Mouse (Mus musculus): ENCODE results near the gene Olfr314. TPM values are rescaled to one million over a fixed set of nuclear protein-coding genes. Genes with fewer than 3 reads are reported as not detected.
"Not testable (repeated sequence)": the region's sequence is repeated elsewhere in the genome, so short reads cannot be mapped to it uniquely, and the experiment has no call there.

Olfr314 gene
- polyA plus RNA-seq (2012; rRNA removed) (not detected in 2 replicates), polyA plus RNA-seq (2014; fragmentation: Nextera tagmentation; extraction: Ambion mirVana) (not detected in 2 replicates)

DNA sequence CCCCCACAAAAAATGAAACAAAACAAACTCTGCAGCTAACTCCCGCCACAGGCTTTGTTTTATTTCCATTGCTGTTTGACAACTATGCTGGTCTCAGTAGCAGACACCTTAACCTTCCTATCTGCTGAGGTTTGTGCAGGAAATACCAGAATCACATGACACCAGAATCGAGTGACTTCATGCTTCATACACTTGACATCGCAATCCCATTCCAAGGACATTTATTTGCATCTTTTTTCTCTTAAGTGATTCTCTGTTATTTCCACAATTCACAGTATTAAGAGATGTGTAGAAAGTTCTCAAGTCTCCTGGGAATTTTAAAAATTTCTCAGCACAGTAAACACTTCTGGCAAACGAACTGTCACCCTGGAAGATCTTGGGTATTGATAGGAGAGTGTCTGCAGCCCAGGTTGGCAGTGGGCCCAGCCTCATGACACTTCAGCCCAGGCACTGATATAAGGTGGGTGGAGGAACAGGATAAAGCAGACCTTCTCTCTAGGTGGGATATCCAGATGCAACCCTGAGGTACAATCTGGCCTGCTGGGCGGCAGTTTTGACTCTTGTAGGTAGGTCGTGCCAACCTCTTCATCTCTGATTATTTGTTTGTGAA is at the start of gene Olfr314:
Gene Olfr314, plus strand, starts transcription at position 473 of the 610 bp plus-strand sequence.
- Histone ChIP-seq H3K4me2 (replicated peaks; ENCODE audit: low read depth, low read length, severe bottlenecking) (no peak within 1 kb of the TSS), H3K36me3 (ENCODE audit: control insufficient read depth, insufficient read depth, low read length) (no peaks in the 10 kb centered on the region), H3K27ac (replicated peaks; ENCODE audit: low read depth, low read length) (no peak within 1 kb of the TSS), H3K4me3 (replicated peaks; ENCODE audit: low read length) (no peak within 1 kb of the TSS), H3K27me3 (ENCODE audit: control insufficient read depth, insufficient read depth, low read length) (no peaks in the 10 kb centered on the region), H3K4me1 (ENCODE audit: control insufficient read depth, insufficient read depth, low read length) (no peaks in the 10 kb centered on the region), H3K9ac (ENCODE audit: low read depth, low read length, severe bottlenecking) (no peak within 1 kb of the TSS), H3K9me3 (ENCODE audit: control insufficient read depth, low read length) (no peaks in the 10 kb centered on the region)
- ATAC-seq (ENCODE audit: low FRiP score, low read depth) (no peak), DNase-seq (ENCODE audit: low spot score) (no peak)
- WGBS: 73% methylated on average over 6 of the region's 6 CpGs
- no peak for TF ChIP-seq POLR2A (IDR thresholded peaks at IDR 0.05; ENCODE audit: borderline replicate concordance, extremely low read depth, insufficient read depth, insufficient read length)

DNA sequence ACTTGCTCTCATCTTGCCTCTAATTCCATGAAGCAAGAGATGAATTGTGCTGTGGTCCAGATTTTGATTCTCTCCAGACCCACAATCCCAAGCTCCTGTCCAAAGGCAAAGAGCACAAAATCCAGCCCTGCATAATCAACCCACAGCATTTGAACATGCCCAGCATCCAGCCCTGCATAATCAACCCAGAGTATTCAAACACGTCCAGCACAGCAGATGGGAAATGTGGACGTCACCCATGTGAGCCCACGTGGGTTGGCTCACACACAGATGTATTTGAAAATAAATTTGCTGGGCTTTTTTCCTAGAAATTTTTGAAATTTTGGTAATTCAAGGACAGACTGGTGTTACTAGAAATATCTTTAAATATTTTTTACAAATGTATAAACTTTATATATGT is 49.4 kb upstream of the Olfr314 start:
- Histone ChIP-seq H3K27me3 (ENCODE audit: control insufficient read depth, insufficient read depth, low read length) (no peaks in the 10 kb centered on the region), H3K27ac (replicated peaks; ENCODE audit: low read depth, low read length) (no peak overlapping the region), H3K4me2 (replicated peaks; ENCODE audit: low read depth, low read length, severe bottlenecking) (no peak overlapping the region), H3K9me3 (ENCODE audit: control insufficient read depth, low read length) (no peaks in the 10 kb centered on the region), H3K36me3 (ENCODE audit: control insufficient read depth, insufficient read depth, low read length) (no peaks in the 10 kb centered on the region), H3K4me1 (ENCODE audit: control insufficient read depth, insufficient read depth, low read length) (no peaks in the 10 kb centered on the region), H3K4me3 (replicated peaks; ENCODE audit: low read length) (no peak overlapping the region), H3K9ac (ENCODE audit: low read depth, low read length, severe bottlenecking) (no peak overlapping the region)
- TF ChIP-seq POLR2A (IDR thresholded peaks at IDR 0.05; ENCODE audit: borderline replicate concordance, extremely low read depth, insufficient read depth, insufficient read length): no peak
- 59% methylated on average over 3 of the region's 3 CpGs for WGBS
- ATAC-seq (ENCODE audit: low FRiP score, low read depth) (no peak), DNase-seq (ENCODE audit: low spot score) (no peak)

DNA sequence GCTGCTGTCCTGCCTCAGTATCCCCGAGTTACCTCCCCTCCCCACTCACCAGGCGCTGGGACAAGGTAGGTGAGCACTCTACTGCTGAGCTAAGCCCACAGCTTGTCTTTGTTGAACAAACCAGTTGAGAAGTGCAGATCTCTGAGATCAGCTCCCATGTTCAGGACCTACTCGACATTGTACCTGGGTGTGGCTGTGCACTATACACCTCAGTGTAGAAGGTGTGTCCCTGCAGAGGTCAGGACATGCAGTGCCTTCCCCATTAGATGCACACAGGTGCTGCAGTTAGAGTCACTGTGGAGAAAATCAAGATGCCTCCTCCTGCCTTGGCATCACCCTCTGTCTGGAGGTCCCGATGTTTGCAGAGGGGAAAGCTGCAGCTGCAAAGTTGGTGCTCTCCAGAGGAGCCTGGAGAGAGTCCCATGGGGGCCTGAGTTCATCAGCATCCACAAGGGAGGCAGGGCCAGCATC is 43.9 kb upstream of the Olfr314 start, which contains the start of gene Olfr317:
Gene Olfr317, minus strand, starts transcription at position 421 of the 471 bp plus-strand sequence.
- no peak for TF ChIP-seq POLR2A (IDR thresholded peaks at IDR 0.05; ENCODE audit: borderline replicate concordance, extremely low read depth, insufficient read depth, insufficient read length)
- DNase-seq (ENCODE audit: low spot score): no peak
- Histone ChIP-seq H3K4me2 (replicated peaks; ENCODE audit: low read depth, low read length, severe bottlenecking) (no peak within 1 kb of the TSS), H3K27me3 (ENCODE audit: control insufficient read depth, insufficient read depth, low read length) (no peaks in the 10 kb centered on the region), H3K9ac (ENCODE audit: low read depth, low read length, severe bottlenecking) (no peak within 1 kb of the TSS), H3K27ac (replicated peaks; ENCODE audit: low read depth, low read length) (no peak within 1 kb of the TSS), H3K9me3 (ENCODE audit: control insufficient read depth, low read length) (no peaks in the 10 kb centered on the region), H3K4me3 (replicated peaks; ENCODE audit: low read length) (no peak within 1 kb of the TSS), H3K4me1 (ENCODE audit: control insufficient read depth, insufficient read depth, low read length) (no peaks in the 10 kb centered on the region), H3K36me3 (ENCODE audit: control insufficient read depth, insufficient read depth, low read length) (no peaks in the 10 kb centered on the region)
- WGBS: 68% methylated on average over 4 of the region's 4 CpGs
- ATAC-seq (ENCODE audit: low FRiP score, low read depth): no peak

DNA sequence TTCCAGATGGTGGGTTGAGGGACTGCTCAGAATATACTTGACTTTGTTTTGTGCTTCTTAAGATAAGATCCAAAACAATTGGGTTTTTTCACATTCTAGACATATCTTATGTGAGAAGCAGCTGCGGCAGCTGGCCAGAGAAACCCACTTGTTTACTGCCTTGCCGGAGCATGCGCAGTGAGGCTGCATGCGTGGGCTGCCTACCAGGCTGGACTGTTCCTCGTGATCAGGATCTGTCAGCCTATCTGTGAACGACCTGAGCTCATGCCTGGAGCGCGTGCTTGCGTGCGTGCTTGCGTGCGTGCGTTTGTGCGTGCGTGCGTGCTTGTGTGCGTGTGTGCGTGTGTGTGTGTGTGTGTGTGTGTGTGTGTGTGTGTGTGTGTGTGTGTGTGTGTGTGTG is 31.7 kb upstream of the Olfr314 start:
- H3K27ac ChIP-seq (replicated peaks; ENCODE audit: low read depth, low read length); H3K27me3 ChIP-seq (ENCODE audit: control insufficient read depth, insufficient read depth, low read length); H3K36me3 ChIP-seq (ENCODE audit: control insufficient read depth, insufficient read depth, low read length); ATAC-seq (ENCODE audit: low FRiP score, low read depth); H3K4me3 ChIP-seq (replicated peaks; ENCODE audit: low read length); H3K4me2 ChIP-seq (replicated peaks; ENCODE audit: low read depth, low read length, severe bottlenecking); H3K9ac ChIP-seq (ENCODE audit: low read depth, low read length, severe bottlenecking); DNase-seq (ENCODE audit: low spot score); H3K4me1 ChIP-seq (ENCODE audit: control insufficient read depth, insufficient read depth, low read length); H3K9me3 ChIP-seq (ENCODE audit: control insufficient read depth, low read length): not testable (repeated sequence)
- WGBS: 91% methylated on average over 18 of the region's 18 CpGs

DNA sequence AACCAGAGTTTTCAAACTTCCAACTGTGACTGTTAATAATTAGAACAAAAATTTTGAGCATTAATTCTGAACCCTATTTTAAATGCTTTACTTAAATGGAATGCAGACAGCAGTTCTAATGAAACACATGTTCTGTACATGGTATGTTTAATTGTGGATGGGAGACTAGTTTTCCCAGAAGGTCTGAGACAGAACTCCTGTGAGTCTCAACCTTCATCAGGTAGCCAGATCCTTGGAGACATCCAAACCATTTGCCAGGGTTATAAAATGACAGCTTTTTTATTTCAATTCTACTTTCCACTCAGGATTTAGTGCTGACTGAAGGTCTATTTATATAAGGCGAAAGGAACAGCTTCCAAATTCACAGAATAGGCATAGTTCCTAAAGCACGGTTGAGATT is 30.3 kb upstream of the Olfr314 start, which contains the start of gene Olfr316:
Gene Olfr316, plus strand, starts transcription at position 301 of the 400 bp plus-strand sequence.
- no peak for ATAC-seq (ENCODE audit: low FRiP score, low read depth)
- WGBS: 83% methylated on average over 2 of the region's 2 CpGs
- no peak within 1 kb of the TSS for H3K27ac ChIP-seq (replicated peaks; ENCODE audit: low read depth, low read length)
- H3K36me3 ChIP-seq (ENCODE audit: control insufficient read depth, insufficient read depth, low read length): no peaks in the 10 kb centered on the region
- H3K9ac ChIP-seq (ENCODE audit: low read depth, low read length, severe bottlenecking): no peak within 1 kb of the TSS
- no peak for TF ChIP-seq POLR2A (IDR thresholded peaks at IDR 0.05; ENCODE audit: borderline replicate concordance, extremely low read depth, insufficient read depth, insufficient read length)
- no peak within 1 kb of the TSS for H3K4me2 ChIP-seq (replicated peaks; ENCODE audit: low read depth, low read length, severe bottlenecking)
- no peaks in the 10 kb centered on the region for H3K9me3 ChIP-seq (ENCODE audit: control insufficient read depth, low read length)
- no peak for DNase-seq (ENCODE audit: low spot score)
- no peaks in the 10 kb centered on the region for H3K4me1 ChIP-seq (ENCODE audit: control insufficient read depth, insufficient read depth, low read length)
- no peak within 1 kb of the TSS for H3K4me3 ChIP-seq (replicated peaks; ENCODE audit: low read length)
- H3K27me3 ChIP-seq (ENCODE audit: control insufficient read depth, insufficient read depth, low read length): no peaks in the 10 kb centered on the region
